Mouse (Mus musculus) adrenal gland, postnatal 4 days (tissue): Measurements from ENCODE around the gene Rpl28. TPM values are rescaled to one million over a fixed set of nuclear protein-coding genes. Genes with fewer than 3 reads are reported as not detected.

Source experiments
- DNase-seq, 2 experiments: peaks; one replicate each; pipeline ENCODE4 v3.0.0; 2021 to 2022; ENCODE audit warnings: low spot score in 2 of 2, mixed read lengths in 2 of 2
- long read RNA-seq, 2 experiments: library from polyadenylated mRNA; stranded (forward); transcript quantifications; one replicate each; pipeline ENCODE4 v2.0.0; 2021
- total RNA-seq, 2 experiments: library from RNA; stranded (reverse); gene quantifications; 2 replicates each; pipeline ENCODE4 v1.2.3; 2021

Gene Rpl28
- total RNA-seq = 1,000 to 10,000 TPM; 1,263 to 1,302 TPM
- long read RNA-seq, experiment 1, transcript Rpl28-201 (5 exons, 1,106 nt) = major isoform, 181 of 272 reads
- long read RNA-seq, experiment 1, transcript Rpl28-202 (4 exons, 772 nt) = minor isoform, 56 of 272 reads
- long read RNA-seq, experiment 1, partial matches to known transcripts = 28 of 272 reads
- long read RNA-seq, experiment 1, other reads (novel, unspliced or antisense) = 5 of 272 reads
- long read RNA-seq, experiment 2, transcript Rpl28-202 (4 exons, 772 nt) = minor isoform, 35 of 238 reads
- long read RNA-seq, experiment 2, transcript Rpl28-201 (5 exons, 1,106 nt) = major isoform, 185 of 238 reads
- long read RNA-seq, experiment 2, partial matches to known transcripts = 12 of 238 reads
- long read RNA-seq, experiment 2, other reads (novel, unspliced or antisense) = 4 of 238 reads

GRCm38 (mm10) chr7:4792278-4793212 is at the start of gene Rpl28:
Gene Rpl28, plus strand, starts transcription at chr7:4792874.
- DNase-seq = peak; percentile 73 to 87

GRCm38 (mm10) chr7:4743354-4743753 is 49.3 kb upstream of the Rpl28 start:
- DNase-seq = no peak

GRCm38 (mm10) chr7:4744886-4745285 is 47.8 kb upstream of the Rpl28 start:
- DNase-seq = no peak

- no peak for DNase-seq
Observed at GRCm38 (mm10) chr7:4746326-4746980, 46.2 kb upstream of the Rpl28 start.

GRCm38 (mm10) chr7:4747156-4747899 is 45.3 kb upstream of the Rpl28 start:
- DNase-seq = no peak

DNA sequence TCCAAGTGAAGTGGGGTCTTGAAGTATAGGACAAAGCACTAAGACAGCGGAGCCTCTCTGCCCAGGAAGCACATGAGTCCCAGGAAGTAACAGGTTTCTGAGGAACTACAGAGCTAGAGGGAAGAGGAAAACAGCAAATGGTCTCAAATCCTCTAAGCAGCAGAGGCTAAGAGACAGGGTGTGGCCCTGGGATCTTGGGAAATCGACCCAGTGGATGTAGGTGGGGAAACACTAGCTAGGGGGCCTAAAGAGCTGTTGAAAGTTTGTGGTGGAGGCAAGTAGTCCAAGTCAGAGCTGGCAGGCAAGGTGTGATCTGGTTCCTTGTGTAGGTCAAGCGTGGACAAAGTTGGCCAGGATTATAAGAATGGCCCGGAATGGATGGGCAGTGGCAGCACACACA is 44.4 kb upstream of the Rpl28 start:
- no peak for DNase-seq

DNA sequence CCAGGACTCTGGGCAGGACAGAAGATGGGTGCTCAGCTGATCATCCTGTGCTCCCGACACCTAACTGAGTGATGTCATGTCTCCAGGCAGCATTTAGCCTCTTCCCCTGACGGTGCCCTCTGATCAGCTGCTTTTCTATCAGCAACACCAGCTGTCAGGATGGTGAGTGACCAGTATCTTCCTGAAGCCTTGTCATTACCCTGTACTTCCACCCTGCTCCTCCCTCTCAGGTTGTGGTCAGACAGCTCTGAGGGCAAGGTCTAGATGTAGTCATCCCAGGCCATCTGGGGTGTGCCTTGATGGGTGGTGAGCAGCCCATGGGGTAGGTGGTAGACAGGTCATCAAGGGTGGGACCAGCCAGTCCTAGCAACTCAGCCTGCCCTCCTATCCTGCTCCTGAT is 43.5 kb upstream of the Rpl28 start:
- DNase-seq = no peak

- peak in 1 of 2 experiments; percentile 44 for DNase-seq
Observed at GRCm38 (mm10) chr7:4751971-4752820, 40.5 kb upstream of the Rpl28 start.

GRCm38 (mm10) chr7:4752821-4753570 is 39.7 kb upstream of the Rpl28 start, which contains the start of gene Cox6b2:
Gene Cox6b2, minus strand, starts transcription at chr7:4753094.
- peak in 1 of 2 experiments; percentile 77 for DNase-seq

DNA sequence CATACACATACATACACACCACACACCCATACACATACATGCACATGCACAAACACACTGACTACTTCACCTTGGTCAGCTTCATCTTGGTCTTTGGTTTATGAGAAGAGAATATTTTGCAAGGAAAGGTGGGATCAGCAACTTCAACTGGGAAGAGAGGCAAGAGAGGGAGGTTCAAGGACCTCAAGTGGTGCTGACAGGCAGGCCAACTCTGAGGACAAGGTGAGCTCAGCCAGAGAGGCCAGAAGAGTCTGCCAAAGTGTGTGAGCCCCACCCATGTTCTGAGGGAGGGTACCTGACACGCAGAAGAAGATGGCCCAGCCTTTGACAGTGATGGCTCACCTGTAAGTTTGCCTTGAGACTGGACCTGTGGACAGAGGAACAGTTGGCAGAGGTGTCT is 33.0 kb upstream of the Rpl28 start:
- no peak for DNase-seq

GRCm38 (mm10) chr7:4764946-4765710 is 27.5 kb upstream of the Rpl28 start:
- DNase-seq = no peak

- no peak for DNase-seq
Observed at GRCm38 (mm10) chr7:4771202-4771601, 21.5 kb upstream of the Rpl28 start, which contains the start of gene Fam71e2. Gene Fam71e2, minus strand, starts transcription at chr7:4771302.

GRCm38 (mm10) chr7:4776131-4776530 is 16.5 kb upstream of the Rpl28 start:
- no peak for DNase-seq

- DNase-seq = no peak
Observed at GRCm38 (mm10) chr7:4776861-4777830, 15.5 kb upstream of the Rpl28 start.

DNA sequence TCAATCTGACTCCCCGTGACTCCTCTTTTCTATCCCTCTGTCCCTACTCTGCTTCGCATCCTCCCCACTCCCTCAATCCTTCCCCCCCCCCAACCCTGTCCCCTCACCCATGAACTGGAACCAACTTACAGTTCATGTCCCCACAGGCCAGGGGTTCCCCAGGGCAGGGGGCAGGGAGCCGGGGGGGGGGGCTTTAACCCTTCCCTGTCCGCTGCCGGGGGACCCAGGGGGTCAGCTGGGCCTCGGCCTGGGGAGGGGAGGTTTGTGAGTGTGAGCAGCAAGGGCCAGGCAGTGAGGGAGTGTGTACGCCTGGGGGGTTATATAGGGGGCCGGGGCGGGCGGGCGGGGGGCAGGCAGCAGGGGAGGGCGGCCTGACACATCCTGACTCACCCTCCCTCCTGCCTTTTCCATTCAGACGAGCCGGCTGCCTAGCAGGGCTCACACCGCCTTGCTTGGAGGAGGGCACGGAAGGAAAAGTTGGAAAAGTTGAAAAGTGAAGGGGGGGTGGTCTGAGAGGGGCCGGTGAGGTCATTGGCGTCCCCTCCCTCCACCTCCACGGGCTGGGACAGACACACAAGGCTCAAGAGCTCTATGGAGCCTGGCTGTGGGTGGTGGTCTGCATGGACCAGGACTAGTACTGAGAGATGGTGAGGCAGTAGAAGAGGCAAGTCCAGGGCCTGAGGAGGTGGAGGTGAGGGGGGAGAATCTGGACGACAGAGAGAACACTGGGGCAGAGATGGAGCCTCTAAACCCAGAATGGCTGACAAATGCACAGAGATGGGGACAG is 14.6 kb upstream of the Rpl28 start:
- no peak for DNase-seq

DNA sequence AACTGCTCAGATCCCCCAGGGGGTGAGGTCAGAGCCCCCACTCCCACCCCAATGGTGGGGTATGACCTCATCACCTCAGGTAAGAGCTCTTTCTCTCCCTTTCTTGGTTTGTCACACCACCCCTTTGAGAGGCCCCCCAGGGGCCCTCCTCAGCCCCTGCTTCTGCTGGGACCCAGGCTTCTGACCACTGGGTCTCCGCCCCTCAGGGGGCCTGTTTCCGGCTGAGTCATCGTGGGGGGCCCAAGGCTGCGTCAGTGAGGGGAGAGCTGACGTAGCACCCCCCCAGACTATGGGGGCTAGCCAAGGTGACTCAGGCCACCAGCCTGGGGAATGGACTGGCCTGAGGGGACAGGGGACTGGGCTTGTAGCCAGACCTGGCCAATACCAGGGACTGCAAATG is 12.8 kb upstream of the Rpl28 start:
- DNase-seq = no peak
